Mouse (Mus musculus) forebrain, postnatal 0 days (tissue): ENCODE measurements at regions not wholly inside any gene's neighbourhood (a gene's known extent, or its start where the extent isn't known, plus 50 kb on each side); places are given as distances from the start of the nearest gene placed in this dataset.

Experiments
- ATAC-seq: fragments of 200-750 bp; cut with Nextera tagmentation; 2 replicates; pipeline ENCODE4 v1.8.0; 2017; ENCODE audit warnings: mild to moderate bottlenecking, moderate library complexity
- DNase-seq: peaks from one replicate; pipeline ENCODE4 v3.0.0-alpha.2; 2015
- H3K27ac ChIP-seq: fragments of 300-500 bp; sonication (generic); 2 replicates; pipeline ENCODE4 v1.5.1; 2014; ENCODE audit warnings: low read depth, mild to moderate bottlenecking, antibody characterized with exemption, low read length, moderate library complexity, mixed read lengths
- H3K27me3 ChIP-seq: fragments of 300-500 bp; sonication (generic); 2 replicates; pipeline ENCODE4 v1.6.1; 2014; ENCODE audit warnings: mild to moderate bottlenecking, low read length, mixed read lengths; ENCODE audit not compliant: insufficient read depth
- H3K36me3 ChIP-seq: fragments of 300-500 bp; sonication (generic); 2 replicates; pipeline ENCODE4 v1.6.1; 2014; ENCODE audit warnings: mild to moderate bottlenecking, moderate library complexity; ENCODE audit not compliant: insufficient read depth
- H3K4me1 ChIP-seq: fragments of 300-500 bp; sonication (generic); 2 replicates; pipeline ENCODE4 v1.6.1; 2014; ENCODE audit warnings: antibody characterized with exemption; ENCODE audit not compliant: insufficient read depth
- H3K4me2 ChIP-seq: fragments of 300-500 bp; sonication (generic); 2 replicates; pipeline ENCODE4 v1.6.1; 2014; ENCODE audit warnings: low read depth, mild to moderate bottlenecking, moderate library complexity
- H3K4me3 ChIP-seq: fragments of 300-500 bp; sonication (generic); 2 replicates; pipeline ENCODE4 v1.5.1; 2014; ENCODE audit warnings: low read depth, low read length, mixed read lengths
- H3K9ac ChIP-seq: fragments of 300-500 bp; sonication (generic); 2 replicates; pipeline ENCODE4 v1.6.1; 2014; ENCODE audit warnings: mild to moderate bottlenecking
- H3K9me3 ChIP-seq: fragments of 300-500 bp; sonication (generic); 2 replicates; pipeline ENCODE4 v1.6.1; 2016; ENCODE audit warnings: low read length
- CTCF ChIP-seq: sonication (generic); IDR thresholded peaks from 2 replicates; pipeline ENCODE4 v1.5.1; 2016; ENCODE audit warnings: antibody characterized with exemption, control low read depth, low read depth
- WGBS: fragments of 180-500 bp; shearing (Covaris S2); extraction: QIAGEN DNeasy Blood & Tissue Kit; methylation state at CpG from one replicate; pipeline ENCODE4 v1.1.7; 2014; 5-methylcytosine and 5-hydroxymethylcytosine counted together

DNA sequence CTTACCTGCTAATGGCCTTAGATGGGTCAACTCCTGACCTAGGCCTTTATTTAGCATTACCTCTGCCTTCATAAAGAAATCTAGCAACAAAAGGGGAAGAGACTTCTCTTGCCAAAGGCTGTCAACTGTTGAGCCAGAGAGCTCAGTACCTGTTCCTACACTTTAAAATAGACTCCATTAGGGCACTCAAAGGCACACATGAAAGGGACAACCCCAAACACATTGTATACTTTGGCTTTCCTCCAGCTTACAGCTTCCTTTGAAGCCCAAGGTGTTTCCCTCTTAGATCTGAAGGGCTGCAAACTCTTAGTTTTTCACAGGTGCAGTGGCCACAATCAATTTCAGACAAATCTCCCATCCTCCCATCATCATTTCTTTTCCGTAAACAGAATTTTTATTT, 117.0 kb upstream of the Sel1l start:
- no peak overlapping the region for H3K4me3 ChIP-seq
- DNase-seq (no peak), ATAC-seq (no peak)
- WGBS = 89% methylated on average over 1 of the region's 1 CpGs
- H3K9me3 ChIP-seq = no peaks in the 10 kb centered on the region
- TF ChIP-seq CTCF = no peak
- H3K27me3 ChIP-seq = no peaks in the 10 kb centered on the region
- no peaks in the 10 kb centered on the region for H3K4me1 ChIP-seq
- H3K27ac ChIP-seq = no peak overlapping the region
- H3K36me3 ChIP-seq = no peaks in the 10 kb centered on the region
- no peak overlapping the region for H3K9ac ChIP-seq
- H3K4me2 ChIP-seq = no peak overlapping the region

DNA sequence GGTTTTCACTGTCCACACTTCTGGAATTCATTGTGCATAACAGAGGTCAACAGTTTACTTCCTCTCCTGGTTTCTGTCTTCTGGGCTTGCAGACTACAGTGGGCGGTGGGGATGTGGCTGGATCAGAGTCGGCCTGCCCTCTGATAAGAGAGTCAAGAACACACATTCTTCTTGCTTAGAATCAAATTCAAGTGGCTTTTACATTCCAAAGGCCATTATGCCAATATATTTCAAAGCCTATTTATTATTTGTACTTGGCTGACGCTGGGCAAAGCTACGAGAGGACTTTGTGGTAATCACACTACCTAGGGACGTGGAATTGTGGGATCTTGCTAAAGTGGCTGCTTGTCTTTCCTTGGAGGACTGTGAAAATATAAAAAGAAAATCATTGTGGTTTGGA, 114.3 kb upstream of the Sel1l start:
- WGBS = 80% methylated on average over 5 of the region's 5 CpGs
- no peak for TF ChIP-seq CTCF
- Histone ChIP-seq H3K4me1 (no peaks in the 10 kb centered on the region), H3K36me3 (no peaks in the 10 kb centered on the region), H3K4me3 (no peak overlapping the region), H3K9me3 (no peaks in the 10 kb centered on the region), H3K27me3 (no peaks in the 10 kb centered on the region), H3K27ac (no peak overlapping the region), H3K4me2 (no peak overlapping the region), H3K9ac (no peak overlapping the region)
- ATAC-seq (no peak), DNase-seq (no peak)

GRCm38 (mm10) chr12:91958086-91958485, 109.1 kb upstream of the Sel1l start:
- ATAC-seq = no peak
- H3K27me3 ChIP-seq = no peaks in the 10 kb centered on the region
- no peaks in the 10 kb centered on the region for H3K9me3 ChIP-seq
- no peak overlapping the region for H3K4me3 ChIP-seq
- no peak overlapping the region for H3K9ac ChIP-seq
- no peak overlapping the region for H3K4me2 ChIP-seq
- 69% methylated on average over 4 of the region's 4 CpGs for WGBS
- no peak for DNase-seq
- H3K4me1 ChIP-seq = no peaks in the 10 kb centered on the region
- no peak overlapping the region for H3K27ac ChIP-seq
- TF ChIP-seq CTCF = no peak
- H3K36me3 ChIP-seq = no peaks in the 10 kb centered on the region

DNA sequence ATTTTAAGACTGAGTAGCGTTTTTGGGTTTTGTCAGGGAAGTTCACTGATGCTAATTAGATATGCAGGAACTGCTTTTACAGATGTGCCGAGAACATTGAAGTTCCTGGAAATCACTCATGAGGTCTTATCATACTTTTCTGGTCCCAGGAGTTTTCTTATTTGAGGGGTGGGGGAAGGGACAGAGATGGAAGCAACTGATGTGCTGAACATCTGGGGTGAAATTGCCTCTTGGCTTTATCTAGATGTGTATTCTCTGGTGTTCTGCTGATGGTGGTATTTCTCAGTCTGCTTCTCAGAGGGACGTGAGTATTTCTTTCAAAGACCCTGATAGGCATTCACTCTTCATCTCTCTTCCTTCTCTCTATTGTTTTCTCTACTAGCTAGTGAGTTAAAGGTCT, 107.5 kb upstream of the Sel1l start:
- Histone ChIP-seq H3K4me1 (no peaks in the 10 kb centered on the region), H3K36me3 (no peaks in the 10 kb centered on the region), H3K4me3 (no peak overlapping the region), H3K9ac (no peak overlapping the region), H3K9me3 (no peaks in the 10 kb centered on the region), H3K27me3 (no peaks in the 10 kb centered on the region), H3K4me2 (no peak overlapping the region), H3K27ac (no peak overlapping the region)
- WGBS = 86% methylated on average over 3 of the region's 3 CpGs
- no peak for TF ChIP-seq CTCF
- DNase-seq (no peak), ATAC-seq (no peak)

- Histone ChIP-seq H3K36me3 (no peaks in the 10 kb centered on the region), H3K4me1 (no peaks in the 10 kb centered on the region), H3K9ac (no peak overlapping the region), H3K4me3 (no peak overlapping the region), H3K27ac (no peak overlapping the region), H3K4me2 (no peak overlapping the region), H3K27me3 (no peaks in the 10 kb centered on the region), H3K9me3 (no peaks in the 10 kb centered on the region)
- DNase-seq (no peak), ATAC-seq (no peak)
- 91% methylated on average over 8 of the region's 8 CpGs for WGBS
- TF ChIP-seq CTCF = no peak
These were observed 99.7 kb upstream of the Sel1l start for GRCm38 (mm10) chr12:91948602-91949167.

DNA sequence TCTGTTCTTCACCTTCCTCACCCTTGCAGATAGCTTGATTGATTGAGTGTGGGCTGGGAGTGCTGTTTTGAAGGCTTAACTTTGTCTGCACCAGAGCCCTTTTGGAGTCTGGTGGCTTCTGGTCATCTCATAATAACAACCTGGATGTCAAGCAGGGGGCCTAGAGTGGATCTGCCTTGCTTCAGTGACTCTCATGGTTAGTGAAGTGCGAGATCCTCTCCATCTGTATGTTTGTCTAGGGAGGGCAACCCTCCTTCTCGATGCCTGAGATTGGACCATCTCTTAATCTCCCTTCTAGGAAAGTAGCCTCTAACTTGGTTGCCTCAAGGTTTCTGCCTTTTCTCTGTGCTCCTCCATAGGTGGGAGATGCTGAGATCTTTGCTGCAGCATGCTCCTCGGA, 99.0 kb upstream of the Sel1l start:
- no peaks in the 10 kb centered on the region for H3K27me3 ChIP-seq
- no peak for TF ChIP-seq CTCF
- no peak overlapping the region for H3K4me3 ChIP-seq
- no peaks in the 10 kb centered on the region for H3K9me3 ChIP-seq
- no peaks in the 10 kb centered on the region for H3K4me1 ChIP-seq
- H3K9ac ChIP-seq = no peak overlapping the region
- no peak overlapping the region for H3K4me2 ChIP-seq
- no peak overlapping the region for H3K27ac ChIP-seq
- ATAC-seq (no peak), DNase-seq (no peak)
- WGBS = 69% methylated on average over 3 of the region's 3 CpGs
- H3K36me3 ChIP-seq = no peaks in the 10 kb centered on the region

GRCm38 (mm10) chr12:91946541-91946940, 97.6 kb upstream of the Sel1l start:
- H3K4me1 ChIP-seq = no peaks in the 10 kb centered on the region
- H3K27ac ChIP-seq = no peak overlapping the region
- 80% methylated on average over 3 of the region's 3 CpGs for WGBS
- H3K27me3 ChIP-seq = no peaks in the 10 kb centered on the region
- ATAC-seq (no peak), DNase-seq (no peak)
- H3K9ac ChIP-seq = no peak overlapping the region
- no peaks in the 10 kb centered on the region for H3K9me3 ChIP-seq
- H3K4me2 ChIP-seq = no peak overlapping the region
- H3K4me3 ChIP-seq = no peak overlapping the region
- no peaks in the 10 kb centered on the region for H3K36me3 ChIP-seq
- no peak for TF ChIP-seq CTCF
